Mouse (Mus musculus) myocyte (in vitro differentiated cells): ENCODE measurements around the gene Tbc1d20.

Experiments used
- MYOG ChIP-seq, 3 experiments: IDR thresholded peaks; one replicate each; pipeline ENCODE4 v1.6.1; 2011; ENCODE audit warnings: control low read depth in 2 of 3, low read depth in 2 of 3, mild to moderate bottlenecking in 2 of 3; ENCODE audit not compliant: insufficient read length in 2 of 3, control insufficient read depth in 1 of 3, insufficient read depth in 1 of 3
- POLR2AphosphoS2 ChIP-seq: IDR thresholded peaks from one replicate; pipeline ENCODE4 v1.6.1; 2011; ENCODE audit warnings: low read depth, control low read depth; ENCODE audit not compliant: insufficient read length

GRCm38 (mm10) chr2:152337591-152338212 lies 44.1 kb downstream of the Tbc1d20 start:
- TF ChIP-seq MYOG (IDR thresholded peaks at IDR 0.05; ENCODE audit: control insufficient read depth in 1 of 3, insufficient read depth in 1 of 3, insufficient read length in 2 of 3, low read depth in 2 of 3) (no peak), POLR2AphosphoS2 (peak; percentile 60)
